Mouse (Mus musculus) forebrain, embryonic 16.5 days (tissue): Measurements from ENCODE around the gene Tmod3. TPM values are rescaled to one million over a fixed set of nuclear protein-coding genes. Genes with fewer than 3 reads are reported as not detected.

Source experiments
- ATAC-seq: fragments of 200-750 bp; cut with Nextera tagmentation; 2 replicates; pipeline ENCODE4 v1.8.0; 2017; ENCODE audit warnings: mild to moderate bottlenecking, moderate library complexity
- H3K27ac ChIP-seq: fragments of 300-500 bp; sonication (generic); 2 replicates; pipeline ENCODE4 v1.5.1; 2014; ENCODE audit warnings: low read length, control low read depth
- H3K27me3 ChIP-seq: fragments of 300-500 bp; sonication (generic); replicated peaks from 2 replicates; pipeline ENCODE4 v1.6.1; 2014; ENCODE audit warnings: low read length; ENCODE audit not compliant: control insufficient read depth, insufficient read depth
- H3K36me3 ChIP-seq: fragments of 300-500 bp; sonication (generic); 2 replicates; pipeline ENCODE4 v1.6.1; 2014; ENCODE audit not compliant: control insufficient read depth, insufficient read depth
- H3K4me1 ChIP-seq: fragments of 300-500 bp; sonication (generic); replicated peaks from 2 replicates; pipeline ENCODE4 v1.6.1; 2014; ENCODE audit warnings: low read length; ENCODE audit not compliant: control insufficient read depth, insufficient read depth
- H3K4me2 ChIP-seq: fragments of 300-500 bp; sonication (generic); 2 replicates; pipeline ENCODE4 v1.6.1; 2014; ENCODE audit warnings: mild to moderate bottlenecking, low read length, control low read depth
- H3K4me3 ChIP-seq: fragments of 300-500 bp; sonication (generic); replicated peaks from 2 replicates; pipeline ENCODE4 v1.5.1; 2014; ENCODE audit warnings: mild to moderate bottlenecking, low read length, control low read depth
- H3K9ac ChIP-seq: fragments of 300-500 bp; sonication (generic); replicated peaks from 2 replicates; pipeline ENCODE4 v1.6.1; 2014; ENCODE audit warnings: low read depth, low read length, control low read depth
- H3K9me3 ChIP-seq: fragments of 300-500 bp; sonication (generic); 2 replicates; pipeline ENCODE4 v1.6.1; 2016; ENCODE audit warnings: low read length; ENCODE audit not compliant: control insufficient read depth
- WGBS: fragments of 180-500 bp; shearing (Covaris S2); extraction: QIAGEN DNeasy Blood & Tissue Kit; methylation state at CpG from one replicate; pipeline ENCODE4 v1.1.7; 2014; 5-methylcytosine and 5-hydroxymethylcytosine counted together
- polyA plus RNA-seq: library from polyadenylated mRNA; unstranded; fragments of >200 nt; fragmentation: Nextera tagmentation; extraction: Ambion mirVana; gene quantifications from 2 replicates; pipeline ENCODE4 v1.2.1, GENCODE M21; 2015

The Tmod3 gene
- polyA plus RNA-seq, 1 experiment from 2014 or later, result 107 TPM

DNA sequence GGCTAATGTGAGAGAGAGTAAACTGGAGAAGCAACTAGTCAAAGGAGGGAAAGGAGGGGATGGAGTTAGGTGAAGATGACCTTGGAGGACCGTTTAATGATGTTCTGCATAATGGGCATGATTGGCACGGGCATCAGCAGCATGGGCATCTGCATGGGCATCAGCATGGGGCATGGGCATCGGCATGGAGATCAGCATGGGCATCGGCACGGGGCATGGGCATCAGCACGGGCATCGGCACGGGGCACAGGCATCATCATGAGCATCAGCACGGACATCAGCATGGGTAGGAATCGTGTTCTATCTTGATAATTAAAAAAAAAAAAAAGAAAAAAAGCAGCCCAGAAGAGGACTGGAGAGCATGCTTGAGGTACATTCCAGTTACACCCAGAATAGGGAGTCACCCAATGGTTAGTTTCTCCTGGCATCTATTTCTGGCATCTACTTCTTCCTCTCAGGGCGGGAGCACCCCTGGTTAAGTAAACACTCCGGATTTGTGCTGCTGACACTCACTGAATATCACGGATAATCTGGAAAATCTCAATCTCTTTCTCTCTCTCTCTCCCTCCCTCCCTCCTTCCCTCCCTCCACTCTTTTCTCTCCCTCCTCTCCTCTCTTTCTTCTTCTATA lies 1.7 kb upstream of the Tmod3 start:
- no peak for ATAC-seq
- 84% methylated on average over 13 of the region's 13 CpGs for WGBS
- H3K9ac ChIP-seq, result no peak overlapping the region
- H3K4me3 ChIP-seq, result no peak overlapping the region
- H3K4me2 ChIP-seq, result no peak overlapping the region
- no peaks in the 10 kb centered on the region for H3K36me3 ChIP-seq
- H3K9me3 ChIP-seq, result no peaks in the 10 kb centered on the region
- H3K27ac ChIP-seq, result no peak overlapping the region
- peaks cover 14% of the 10 kb centered on the region for H3K4me1 ChIP-seq
- H3K27me3 ChIP-seq, result no peaks in the 10 kb centered on the region

DNA sequence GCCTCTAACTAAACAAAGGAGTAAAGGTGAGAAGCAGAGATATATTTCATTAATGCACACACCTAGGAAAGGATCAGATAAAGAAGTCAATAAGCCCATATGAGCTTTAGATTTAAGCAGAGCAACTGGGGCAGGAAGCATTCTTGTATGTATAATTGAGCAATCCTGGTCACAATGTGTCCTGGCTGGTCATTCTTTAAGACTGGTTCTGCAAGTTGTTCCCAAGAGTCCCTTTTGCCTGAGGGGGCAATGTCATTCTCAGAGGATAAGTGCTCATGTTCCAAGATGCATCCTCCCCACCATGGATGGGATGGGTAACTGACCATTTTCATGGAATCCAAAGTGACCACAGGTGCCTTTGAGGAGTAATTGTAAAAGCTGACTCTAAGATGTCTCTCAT lies 896 bp upstream of the Tmod3 start:
- Histone ChIP-seq H3K27ac (no peak overlapping the region), H3K27me3 (no peaks in the 10 kb centered on the region), H3K4me2 (peak overlapping the region; percentile 58), H3K36me3 (no peaks in the 10 kb centered on the region), H3K4me3 (no peak overlapping the region), H3K9me3 (no peaks in the 10 kb centered on the region), H3K9ac (no peak overlapping the region), H3K4me1 (peaks cover 14% of the 10 kb centered on the region)
- no peak for ATAC-seq

DNA sequence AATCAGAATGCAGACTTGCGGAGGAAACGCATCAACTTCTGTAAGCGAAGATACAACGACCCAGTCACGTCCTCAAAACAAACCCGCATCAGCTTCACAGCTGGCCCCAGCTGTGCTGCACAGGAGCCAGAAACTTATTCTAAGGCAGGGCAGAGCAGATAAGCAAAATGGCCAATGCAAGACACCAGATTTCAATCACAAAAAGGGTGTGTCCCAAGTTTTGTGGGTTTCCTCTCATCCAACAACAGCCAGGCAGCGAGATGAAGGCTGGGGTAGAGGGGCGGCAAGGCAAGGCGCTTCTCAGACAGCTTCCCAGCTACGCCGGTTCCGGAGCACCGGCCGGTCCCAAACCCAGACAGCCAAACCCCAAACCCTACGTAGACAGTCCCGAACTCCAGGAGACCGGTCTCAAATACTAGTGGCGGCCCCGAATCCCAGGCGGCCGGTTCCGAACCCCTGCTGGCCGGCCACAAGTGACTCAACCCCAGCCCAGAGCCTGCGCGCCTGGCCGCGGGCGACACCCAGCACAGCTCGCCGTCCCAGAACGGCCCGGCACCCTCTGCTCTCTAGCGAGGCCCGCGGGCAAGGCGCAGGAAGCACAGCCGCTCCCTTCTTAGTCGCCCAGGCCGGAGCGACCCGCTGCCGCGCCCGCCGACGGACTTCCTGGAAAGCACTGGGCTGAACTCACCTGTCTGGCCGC lies 495 bp downstream of the Tmod3 start:
- Histone ChIP-seq H3K4me1 (peaks cover 14% of the 10 kb centered on the region), H3K4me2 (peak overlapping the region; percentile 58), H3K27me3 (no peaks in the 10 kb centered on the region), H3K9me3 (no peaks in the 10 kb centered on the region), H3K4me3 (peak overlapping the region; percentile 90), H3K36me3 (no peaks in the 10 kb centered on the region), H3K9ac (peak overlapping the region; percentile 81), H3K27ac (peak overlapping the region; percentile 50)
- peak; percentile 88 for ATAC-seq
- WGBS, result under 1% methylated on average over 47 of the region's 47 CpGs

DNA sequence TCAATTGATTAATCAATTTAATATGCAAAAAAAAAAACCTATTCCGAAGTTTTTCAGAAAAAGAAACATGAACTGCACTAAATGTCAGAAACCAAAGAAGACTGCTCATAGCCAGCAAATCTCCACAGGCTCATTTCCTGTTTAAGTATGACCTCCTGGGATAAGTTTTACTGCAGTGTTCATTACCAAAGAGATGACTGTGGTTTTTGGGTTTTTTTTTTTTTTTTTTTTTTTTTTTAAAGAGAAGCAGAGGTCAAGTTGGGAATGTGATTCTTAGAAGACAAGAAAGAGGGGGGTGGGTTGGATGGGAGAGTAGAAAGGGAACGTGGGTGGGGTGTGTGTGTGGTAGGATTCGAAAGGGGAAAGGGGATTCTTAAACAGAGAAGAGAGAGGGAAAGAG lies 1.1 kb downstream of the Tmod3 start:
- ATAC-seq, result no peak
- Histone ChIP-seq H3K9me3 (no peaks in the 10 kb centered on the region), H3K4me1 (peaks cover 14% of the 10 kb centered on the region), H3K36me3 (no peaks in the 10 kb centered on the region), H3K4me2 (peak overlapping the region; percentile 58), H3K27me3 (no peaks in the 10 kb centered on the region), H3K4me3 (peak overlapping the region; percentile 90), H3K9ac (peak overlapping the region; percentile 81), H3K27ac (no peak overlapping the region)
- WGBS, result 29% methylated on average over 3 of the region's 3 CpGs

DNA sequence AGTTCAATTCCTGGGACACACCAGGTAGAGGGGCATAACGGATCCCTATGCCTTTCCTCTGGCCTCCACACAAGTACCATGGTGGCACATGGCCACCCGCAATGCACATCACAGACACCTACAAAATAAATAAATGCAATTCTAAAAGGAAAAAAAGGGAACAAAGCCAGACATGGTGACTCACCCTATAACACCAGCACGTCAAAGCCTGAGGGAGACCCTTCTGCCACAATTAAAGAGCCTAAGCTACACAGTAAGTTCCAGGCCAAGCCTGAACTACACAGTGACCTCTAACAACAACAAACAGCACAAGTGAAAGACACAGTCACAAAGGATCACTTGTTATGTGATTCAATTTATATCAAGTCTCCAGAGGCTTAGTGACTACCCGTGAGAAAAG lies 5.7 kb downstream of the Tmod3 start:
- no peak for ATAC-seq
- Histone ChIP-seq H3K9ac (no peak overlapping the region), H3K4me3 (no peak overlapping the region), H3K4me1 (peaks cover 20% of the 10 kb centered on the region), H3K27ac (no peak overlapping the region), H3K4me2 (no peak overlapping the region), H3K27me3 (no peaks in the 10 kb centered on the region), H3K9me3 (no peaks in the 10 kb centered on the region; the same call in 1 of the 2 replicates), H3K36me3 (no peaks in the 10 kb centered on the region)
- 55% methylated on average over 4 of the region's 4 CpGs for whole genome bisulfite sequencing

DNA sequence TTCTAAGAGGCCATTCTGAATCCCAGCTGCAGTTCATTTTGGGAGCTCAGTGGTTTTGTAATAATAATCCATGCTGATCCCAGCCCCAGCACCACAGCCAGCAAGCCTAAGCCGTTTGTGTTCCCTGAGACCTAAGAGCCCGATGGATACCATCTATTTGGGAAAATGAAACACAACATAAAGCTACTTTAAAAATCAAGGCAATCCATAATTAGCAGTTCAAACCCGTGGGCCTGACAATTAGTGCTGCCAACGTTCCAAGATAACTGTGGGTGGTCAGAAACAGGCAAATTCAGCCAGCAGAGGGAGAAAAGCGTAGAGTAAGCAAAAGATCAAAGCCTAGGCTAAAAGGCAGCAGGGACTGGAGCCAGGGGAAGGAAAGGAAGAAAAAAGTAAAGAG lies 8.1 kb downstream of the Tmod3 start:
- H3K9ac ChIP-seq, result no peak overlapping the region
- H3K4me1 ChIP-seq, result peaks cover 10% of the 10 kb centered on the region
- no peaks in the 10 kb centered on the region for H3K36me3 ChIP-seq
- no peaks in the 10 kb centered on the region; the same call in 1 of the 2 replicates for H3K9me3 ChIP-seq
- WGBS, result 27% methylated on average over 5 of the region's 5 CpGs
- ATAC-seq, result peak; percentile 52; the same call in 1 of the 2 replicates
- no peak overlapping the region for H3K4me2 ChIP-seq
- H3K4me3 ChIP-seq, result no peak overlapping the region
- no peaks in the 10 kb centered on the region for H3K27me3 ChIP-seq
- H3K27ac ChIP-seq, result no peak overlapping the region

DNA sequence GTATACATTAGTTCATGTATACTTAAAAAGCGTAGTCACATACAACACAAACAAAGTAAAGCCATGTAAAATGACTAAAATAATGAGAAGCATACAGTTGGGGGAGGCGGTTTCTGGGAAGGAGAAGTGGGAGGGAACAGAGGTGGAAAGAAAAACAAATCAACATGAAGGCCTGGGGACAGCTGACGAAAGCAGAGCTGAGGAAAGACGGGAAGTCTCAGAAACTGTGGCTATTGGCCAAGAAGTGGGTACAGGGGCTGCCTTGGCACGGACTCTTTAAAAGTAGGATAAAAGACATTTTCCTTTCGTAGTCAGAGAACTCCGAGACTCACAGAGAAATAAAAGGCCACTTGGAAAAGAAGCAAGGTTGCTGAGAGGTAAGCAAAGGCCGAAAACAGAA lies 10.4 kb downstream of the Tmod3 start:
- Histone ChIP-seq H3K36me3 (no peaks in the 10 kb centered on the region), H3K4me1 (peaks cover 10% of the 10 kb centered on the region), H3K27ac (no peak overlapping the region), H3K27me3 (no peaks in the 10 kb centered on the region), H3K4me3 (no peak overlapping the region), H3K9ac (no peak overlapping the region), H3K9me3 (no peaks in the 10 kb centered on the region; the same call in 1 of the 2 replicates), H3K4me2 (no peak overlapping the region; the same call in 1 of the 2 replicates)
- 36% methylated on average over 8 of the region's 8 CpGs for WGBS
- no peak; the same call in 1 of the 2 replicates for ATAC-seq

DNA sequence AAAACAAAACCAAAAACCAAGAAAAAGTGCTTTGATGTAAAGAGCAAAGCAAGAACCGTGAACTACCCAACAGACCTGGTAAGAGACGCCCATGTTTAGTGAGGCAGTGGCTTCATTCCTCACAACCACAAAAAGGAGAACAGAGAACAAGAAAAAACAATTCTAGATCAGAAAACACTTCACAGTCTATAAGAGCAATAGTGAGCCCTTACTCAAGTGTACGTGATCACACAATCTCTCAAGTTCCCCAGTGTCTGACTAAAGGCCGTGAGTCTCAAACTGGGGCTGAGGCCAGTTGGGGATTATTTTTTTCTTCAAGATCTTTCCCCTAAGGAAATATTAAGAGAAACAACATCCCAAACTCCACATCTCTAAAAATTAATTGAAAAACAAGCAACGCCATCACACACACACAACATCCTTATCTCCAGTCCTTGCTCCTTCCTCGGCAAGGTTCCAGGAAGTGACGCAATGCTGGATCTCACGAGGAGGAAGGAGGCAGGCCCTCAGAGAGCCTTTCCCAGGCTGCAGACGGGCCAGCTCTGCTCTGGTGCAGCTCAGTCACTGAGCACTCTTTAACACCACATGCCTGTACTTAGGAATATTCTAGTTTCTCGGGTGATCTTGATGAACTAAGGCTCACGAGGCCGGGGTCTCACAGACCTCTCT lies 12.4 kb downstream of the Tmod3 start:
- Histone ChIP-seq H3K4me2 (no peak overlapping the region), H3K4me1 (peaks cover 10% of the 10 kb centered on the region), H3K36me3 (no peaks in the 10 kb centered on the region), H3K4me3 (no peak overlapping the region), H3K27ac (no peak overlapping the region), H3K9me3 (no peaks in the 10 kb centered on the region; the same call in 1 of the 2 replicates), H3K27me3 (no peaks in the 10 kb centered on the region), H3K9ac (no peak overlapping the region)
- WGBS, result 88% methylated on average over 12 of the region's 12 CpGs
- ATAC-seq, result no peak

DNA sequence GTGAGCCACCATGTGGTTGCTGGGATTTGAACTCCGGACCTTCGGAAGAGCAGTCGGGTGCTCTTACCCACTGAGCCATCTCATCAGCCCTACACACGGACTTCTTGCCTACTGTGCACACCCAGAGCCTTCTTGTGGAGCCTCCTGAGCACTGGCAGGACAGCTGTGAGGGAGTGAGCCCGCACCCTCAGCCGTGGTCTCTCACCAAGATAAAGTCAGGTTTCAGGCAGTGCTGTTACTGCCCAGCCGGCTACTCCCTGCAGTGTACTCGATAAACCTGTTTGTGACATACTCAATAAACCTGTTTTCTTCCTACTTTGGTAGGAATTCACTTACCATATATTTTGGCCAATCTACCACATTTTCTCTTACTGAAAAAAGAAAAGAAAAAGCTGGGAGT lies 13.9 kb downstream of the Tmod3 start:
- Histone ChIP-seq H3K36me3 (no peaks in the 10 kb centered on the region), H3K4me1 (peaks cover 7% of the 10 kb centered on the region), H3K27ac (no peak overlapping the region), H3K9me3 (no peaks in the 10 kb centered on the region; the same call in 1 of the 2 replicates), H3K27me3 (no peaks in the 10 kb centered on the region), H3K4me3 (no peak overlapping the region), H3K4me2 (no peak overlapping the region), H3K9ac (no peak overlapping the region)
- 86% methylated on average over 8 of the region's 8 CpGs for WGBS
- ATAC-seq, result no peak
